Mouse (Mus musculus): ENCODE results near the gene 1300017J02Rik. TPM values are rescaled to one million over a fixed set of nuclear protein-coding genes. Genes with fewer than 3 reads are reported as not detected.

1300017J02Rik gene
- polyA plus RNA-seq (2014; fragmentation: Illumina TruSeq; extraction: RNeasy Lipid Tissue Mini Kit (QIAGEN cat#74804); ENCODE audit: low read depth, low replicate concordance) = 1.5 TPM

DNA sequence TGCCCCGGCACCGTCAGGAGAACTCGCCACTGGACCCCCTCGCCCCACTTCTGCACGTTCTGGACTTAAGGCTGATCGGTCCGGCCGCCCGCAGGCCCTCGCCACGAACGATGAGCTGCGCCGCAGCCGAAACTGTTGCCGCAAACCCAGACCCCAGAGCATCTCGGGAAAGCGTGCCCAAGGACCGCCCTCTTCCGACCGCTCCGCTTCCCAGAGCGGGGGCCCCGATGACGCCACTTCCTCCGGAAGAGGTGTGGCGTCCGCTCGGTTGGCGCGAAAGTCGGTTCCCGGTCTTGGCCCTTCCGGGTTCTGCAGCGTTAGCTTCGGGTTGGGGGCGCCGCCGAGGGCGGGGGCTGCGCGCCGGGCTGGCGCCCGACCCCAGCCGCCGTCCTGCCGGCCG lies at the start of gene 1300017J02Rik, which contains the start of gene Topbp1:
Gene 1300017J02Rik, minus strand, starts transcription at position 156 of the 400 bp plus-strand sequence.
Gene Topbp1, plus strand, starts transcription at position 289 of the 400 bp plus-strand sequence.

DNA sequence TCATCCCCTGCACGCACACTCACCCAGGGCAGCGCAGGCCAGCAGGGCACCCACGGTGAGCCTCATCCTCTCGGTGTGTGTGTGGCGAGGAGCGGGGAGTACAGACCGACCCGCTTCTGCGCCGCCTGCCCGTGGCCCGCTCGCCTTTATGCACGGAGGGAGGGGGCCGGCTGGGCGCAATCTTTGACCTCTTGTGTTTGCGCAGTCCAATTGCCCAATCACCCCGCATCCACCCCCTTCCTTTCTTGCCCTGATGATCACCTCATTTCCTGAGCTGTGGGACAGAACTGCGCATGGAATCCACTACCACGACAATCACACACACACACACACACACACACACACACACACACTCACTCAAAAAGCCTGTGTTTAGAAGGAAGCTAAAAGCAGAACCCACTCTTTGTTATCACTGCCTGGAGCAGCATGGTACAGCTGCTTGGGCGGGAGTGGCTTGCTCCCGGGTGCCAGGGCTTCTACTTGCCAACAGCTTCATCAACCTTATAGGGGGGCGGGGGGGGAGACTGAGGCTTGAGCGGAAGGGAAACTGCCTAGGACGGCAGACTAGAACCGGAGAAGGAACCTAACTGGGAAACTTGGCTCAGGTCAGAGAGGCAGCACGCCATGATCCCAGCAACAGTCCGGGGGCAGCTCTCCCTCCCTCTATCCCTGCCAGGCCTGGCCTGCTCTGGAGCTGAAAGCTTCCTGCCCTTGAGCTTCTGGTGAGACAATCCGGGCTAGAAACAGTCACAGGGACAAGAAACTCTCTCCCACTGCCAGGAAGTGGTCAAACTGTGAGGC lies 74.5 kb downstream of the 1300017J02Rik start, which contains the start of the genes Gm20425 and Trf:
Gene Gm20425, minus strand, starts transcription at position 157 of the 801 bp plus-strand sequence.
Gene Trf, minus strand, starts transcription at position 294 of the 801 bp plus-strand sequence.

DNA sequence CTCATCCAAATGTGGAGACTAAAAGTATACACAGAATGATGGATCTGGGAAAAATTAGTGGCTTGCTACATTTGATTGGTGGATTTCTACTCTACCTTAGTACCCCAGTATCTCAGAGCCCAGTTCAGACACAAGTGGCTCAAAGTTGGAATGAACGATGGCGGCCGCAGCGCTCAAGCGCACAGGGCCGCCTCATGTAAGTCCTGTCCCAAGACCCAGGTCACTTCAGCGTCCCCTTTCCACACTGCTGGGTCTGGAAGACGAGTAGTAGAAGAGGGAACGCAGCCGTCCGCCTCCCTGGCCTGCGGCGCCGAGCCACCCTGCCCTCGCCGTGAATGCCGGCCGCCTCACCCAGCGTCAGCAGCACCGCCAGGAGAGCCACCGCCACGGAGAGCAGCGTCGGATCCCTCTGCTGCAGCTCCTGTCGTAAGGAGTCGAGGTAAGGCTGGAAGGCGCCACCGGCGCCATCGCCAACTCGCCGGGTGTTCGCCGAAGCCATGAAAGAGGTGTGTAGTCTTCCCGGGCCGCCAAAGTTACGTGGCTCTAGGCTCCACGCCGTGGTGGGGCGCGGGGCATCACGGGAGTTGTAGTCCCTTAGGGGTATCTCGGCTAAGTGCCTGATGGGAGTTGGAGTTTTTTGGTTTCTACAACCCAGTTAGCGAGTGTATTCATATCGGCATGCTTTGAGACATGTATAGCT lies 103.2 kb downstream of the 1300017J02Rik start, which contains the start of gene Srprb:
Gene Srprb, minus strand, starts transcription at position 577 of the 700 bp plus-strand sequence.

Other genes starting within 250 kb of the 1300017J02Rik start
- gene Rab6b, start 193.3 kb downstream of the 1300017J02Rik start, polyA plus RNA-seq (2014; fragmentation: Illumina TruSeq; extraction: RNeasy Lipid Tissue Mini Kit (QIAGEN cat#74804); ENCODE audit: low read depth, low replicate concordance) = 26.7 TPM
- gene Srprb, start 102.9 kb downstream of the 1300017J02Rik start, polyA plus RNA-seq (2014; fragmentation: Illumina TruSeq; extraction: RNeasy Lipid Tissue Mini Kit (QIAGEN cat#74804); ENCODE audit: low read depth, low replicate concordance) = 41.0 TPM
- not detected for gene Gm20425, start 74.8 kb downstream of the 1300017J02Rik start, polyA plus RNA-seq (2014; fragmentation: Illumina TruSeq; extraction: RNeasy Lipid Tissue Mini Kit (QIAGEN cat#74804); ENCODE audit: low read depth, low replicate concordance)
- gene Trf, start 74.6 kb downstream of the 1300017J02Rik start, polyA plus RNA-seq (2014; fragmentation: Illumina TruSeq; extraction: RNeasy Lipid Tissue Mini Kit (QIAGEN cat#74804); ENCODE audit: low read depth, low replicate concordance) = 1,533 TPM
- gene Topbp1, start 133 bp upstream of the 1300017J02Rik start, polyA plus RNA-seq (2014; fragmentation: Illumina TruSeq; extraction: RNeasy Lipid Tissue Mini Kit (QIAGEN cat#74804); ENCODE audit: low read depth, low replicate concordance) = 17.2 TPM
- 58.5 TPM for gene Cdv3, start 60.8 kb upstream of the 1300017J02Rik start, polyA plus RNA-seq (2014; fragmentation: Illumina TruSeq; extraction: RNeasy Lipid Tissue Mini Kit (QIAGEN cat#74804); ENCODE audit: low read depth, low replicate concordance)
- gene Bfsp2, start 175.3 kb upstream of the 1300017J02Rik start, polyA plus RNA-seq (2014; fragmentation: Illumina TruSeq; extraction: RNeasy Lipid Tissue Mini Kit (QIAGEN cat#74804); ENCODE audit: low read depth, low replicate concordance) = not detected

Data from adipose tissue, adult 10 weeks (tissue).